12 mouse cellular contexts compared by ENCODE assay signal in genomic region chr12:102323392-102323791, GRCm38 (mm10). TPM values are rescaled to one million over a fixed set of nuclear protein-coding genes. Genes with fewer than 3 reads are reported as not detected.
DNase-seq lines count a peak whose midpoint lies in the region; TF ChIP-seq lines count a peak whose summit lies in the region.
"Had no signal": no experiment of that assay in that cellular context is flagged by ENCODE, and none has a peak within 500 bp of the region (broad histone marks: within the 10 kb centered on the region; RNA-seq: fewer than 3 reads in every experiment).

No protein-coding gene starts in this region.

- H3K9me3 ChIP-seq in heart, embryonic 10.5 days, result no peaks in the 10 kb centered on the region
- H3K9me3 ChIP-seq: hindbrain, embryonic 13.5 days; neural tube, embryonic 13.5 days had no signal

- no peaks in the 10 kb centered on the region for H3K27me3 ChIP-seq in heart, adult 2 months (ENCODE audit: control insufficient read depth, insufficient read depth, low read length)
- no peaks in the 10 kb centered on the region for H3K27me3 ChIP-seq in heart, embryonic 10.5 days (ENCODE audit: insufficient read depth, poor library complexity, severe bottlenecking)
- H3K27me3 ChIP-seq: hindbrain, embryonic 13.5 days; neural tube, embryonic 13.5 days had no signal

- WGBS in heart, adult 2 months, result 54% methylated on average over 2 of the region's 2 CpGs
- WGBS in heart, embryonic 10.5 days, result 88% methylated on average over 2 of the region's 2 CpGs

- H3K27ac ChIP-seq in heart, adult 2 months, result peak overlapping the region; percentile 86
- H3K27ac ChIP-seq in heart, embryonic 10.5 days, result no peak overlapping the region
- H3K27ac ChIP-seq: hindbrain, embryonic 13.5 days; left cerebral cortex, adult 2 months had no signal

- TF ChIP-seq EP300 in heart, adult 2 months (IDR thresholded peaks at IDR 0.05; ENCODE audit: insufficient read depth, low read depth, low read length), result no peak

- H3K9ac ChIP-seq in heart, adult 2 months (ENCODE audit: low read depth, low read length), result no peak overlapping the region
- H3K9ac ChIP-seq: hindbrain, embryonic 13.5 days; neural tube, embryonic 13.5 days had no signal

- intact Hi-C loops in heart, adult 2 months (cut with DNase I), result no loop called here

- H3K79me2 ChIP-seq in heart, adult 2 months (replicated peaks; ENCODE audit: control insufficient read depth, insufficient read depth, low read length), result no peaks in the 10 kb centered on the region; the same call in 1 of the 2 replicates

- H3K4me3 ChIP-seq in heart, adult 2 months, result no peak overlapping the region
- no peak overlapping the region for H3K4me3 ChIP-seq in heart, embryonic 10.5 days
- H3K4me3 ChIP-seq: hindbrain, embryonic 13.5 days; left cerebral cortex, adult 2 months; neural tube, embryonic 13.5 days had no signal

- H3K36me3 ChIP-seq in heart, adult 2 months (ENCODE audit: control insufficient read depth, insufficient read depth, low read length), result peaks cover 57% of the 10 kb centered on the region
- H3K36me3 ChIP-seq in heart, embryonic 10.5 days, result peaks cover 11% of the 10 kb centered on the region; the same call in 1 of the 2 replicates
- H3K36me3 ChIP-seq: hindbrain, embryonic 13.5 days; neural tube, embryonic 13.5 days had no signal

- no peak for TF ChIP-seq POLR2A in heart, adult 2 months (IDR thresholded peaks at IDR 0.05; ENCODE audit: insufficient read depth, low read depth, low read length)

- DNase-seq in heart, adult 2 months, result peak; percentile 58 to 68
- DNase-seq in heart, embryonic 10.5 days (ENCODE audit: low spot score), result no peak
- DNase-seq in gastrocnemius, postnatal 25 days, result peak; percentile 35
- DNase-seq in kidney, adult 9 months, result peak; percentile 44
- DNase-seq in lung, postnatal 14 days, result peak; percentile 75
- no peak for DNase-seq in cerebellum, postnatal 25 days
- no peak for DNase-seq in ovary, postnatal 10 days (ENCODE audit: low spot score)
- no peak for DNase-seq in spleen, postnatal 10 days (ENCODE audit: low spot score in 2 of 2)
- DNase-seq: cerebellum, adult 11 months had no signal

- peaks cover 50% of the 10 kb centered on the region for H3K4me1 ChIP-seq in heart, adult 2 months (ENCODE audit: control insufficient read depth, insufficient read depth, low read length)
- H3K4me1 ChIP-seq in heart, embryonic 10.5 days, result peaks cover 14% of the 10 kb centered on the region; the same call in 1 of the 2 replicates

- TF ChIP-seq CTCF in heart, adult 2 months (IDR thresholded peaks at IDR 0.05), result no peak

RNA-seq across cellular contexts. Expression of gene Rin3, which starts 40.5 kb away (rescaled TPM):
- total RNA-seq in heart, adult 2 months (2021), result 10 to 100 TPM; 14.7 to 25.3 TPM
- polyA plus RNA-seq in heart, adult 2 months (2012; rRNA removed), result 6.1 and 10.3 TPM in 2 replicates
- 8.9 and 9.0 TPM in 2 replicates for polyA plus RNA-seq in heart, embryonic 10.5 days (2016; fragmentation: Nextera tagmentation; extraction: Ambion mirVana)
- total RNA-seq in gastrocnemius, postnatal 25 days (2021), result 1 to 10 TPM; 6.0 to 8.1 TPM

Comparison
In these comparisons a context has a peak if more than half of its experiments do, and no peak if none do; other contexts are left out.
1. DNase-seq: peak in heart, adult 2 months (2 of 2), gastrocnemius, postnatal 25 days (single experiment), kidney, adult 9 months (single experiment) and lung, postnatal 14 days (single experiment); none in heart, embryonic 10.5 days (single experiment), cerebellum, postnatal 25 days (0 of 2), ovary, postnatal 10 days (single experiment) and spleen, postnatal 10 days (0 of 2).